Mouse (Mus musculus) liver, embryonic 14.5 days (tissue): ENCODE data around the gene Bspry. TPM values are rescaled to one million over a fixed set of nuclear protein-coding genes. Genes with fewer than 3 reads are reported as not detected.

Experiments used
- ATAC-seq: fragments of 200-750 bp; cut with Nextera tagmentation; 2 replicates; pipeline ENCODE4 v1.8.0; 2017; ENCODE audit warnings: moderate number of reproducible peaks, mild to moderate bottlenecking, moderate library complexity; ENCODE audit not compliant: insufficient read depth
- DNase-seq, 3 experiments: peaks; one replicate each; pipeline ENCODE4 v3.0.0-alpha.2; 2012 to 2013; ENCODE audit warnings: low read depth in 3 of 3, low spot score in 3 of 3
- H3K27ac ChIP-seq: fragments of 300-500 bp; sonication (generic); 2 replicates; pipeline ENCODE4 v1.5.1; 2014; ENCODE audit warnings: moderate library complexity, mild to moderate bottlenecking, control low read depth, inconsistent platforms
- H3K27me3 ChIP-seq: fragments of 300-500 bp; sonication (generic); 2 replicates; pipeline ENCODE4 v1.6.1; 2014; ENCODE audit warnings: mild to moderate bottlenecking, low read length, moderate library complexity; ENCODE audit not compliant: control insufficient read depth, insufficient read depth
- H3K36me3 ChIP-seq: fragments of 300-500 bp; sonication (generic); replicated peaks from 2 replicates; pipeline ENCODE4 v1.6.1; 2014; ENCODE audit warnings: low read depth; ENCODE audit not compliant: control insufficient read depth, insufficient read depth
- H3K4me1 ChIP-seq, 2 experiments: fragments of 200-500 bp in 1 of 2; fragments of 300-500 bp in 1 of 2; sonication (generic) in 1 of 2; replicated peaks; 2 replicates each; pipeline ENCODE4 v1.6.1; 2012 to 2014; ENCODE audit warnings: antibody characterized with exemption in 1 of 2, inconsistent platforms in 1 of 2, low read length in 1 of 2; ENCODE audit not compliant: control insufficient read depth in 2 of 2, insufficient read depth in 2 of 2
- H3K4me2 ChIP-seq: fragments of 300-500 bp; sonication (generic); 2 replicates; pipeline ENCODE4 v1.6.1; 2014; ENCODE audit warnings: low read depth, mild to moderate bottlenecking, control low read depth, moderate library complexity
- H3K4me3 ChIP-seq, 2 experiments: fragments of 200-500 bp in 1 of 2; fragments of 300-500 bp in 1 of 2; sonication (generic) in 1 of 2; 2 replicates each; pipeline ENCODE4 v1.5.1; 2012 to 2014; ENCODE audit warnings: low read depth in 2 of 2, low read length in 2 of 2, mild to moderate bottlenecking in 2 of 2, control low read depth in 1 of 2, inconsistent platforms in 1 of 2, moderate library complexity in 1 of 2; ENCODE audit not compliant: insufficient read depth in 1 of 2
- H3K9ac ChIP-seq: fragments of 300-500 bp; sonication (generic); replicated peaks from 2 replicates; pipeline ENCODE4 v1.6.1; 2014; ENCODE audit warnings: mild to moderate bottlenecking, control low read depth, moderate library complexity
- H3K9me3 ChIP-seq: fragments of 300-500 bp; sonication (generic); 2 replicates; pipeline ENCODE4 v1.6.1; 2016; ENCODE audit warnings: low read length, mixed read lengths; ENCODE audit not compliant: control insufficient read depth
- CTCF ChIP-seq: IDR thresholded peaks from 2 replicates; pipeline ENCODE4 v1.5.1; 2016; ENCODE audit warnings: antibody characterized with exemption, low read depth, control low read depth
- EP300 ChIP-seq: IDR thresholded peaks from 2 replicates; pipeline ENCODE4 v1.6.1; 2016; ENCODE audit warnings: antibody characterized with exemption, low read depth
- WGBS: fragments of 180-500 bp; shearing (Covaris S2); extraction: QIAGEN DNeasy Blood & Tissue Kit; methylation state at CpG from one replicate; pipeline ENCODE4 v1.1.7; 2014; ENCODE audit not compliant: insufficient replicate concordance; 5-methylcytosine and 5-hydroxymethylcytosine counted together
- polyA plus RNA-seq, 2 experiments: library from polyadenylated mRNA; depleted of rRNA in 1 of 2; stranded (reverse) in 1 of 2; unstranded in 1 of 2; fragments of >200 nt; fragmentation: Nextera tagmentation in 1 of 2; extraction: Ambion mirVana in 1 of 2; gene quantifications; 2 replicates each; pipeline versions ENCODE4 v1.2.1 to v1.2.3; 2012 to 2014

The Bspry gene
- polyA plus RNA-seq, 2 experiments: 0.17 to 0.19 TPM

DNA sequence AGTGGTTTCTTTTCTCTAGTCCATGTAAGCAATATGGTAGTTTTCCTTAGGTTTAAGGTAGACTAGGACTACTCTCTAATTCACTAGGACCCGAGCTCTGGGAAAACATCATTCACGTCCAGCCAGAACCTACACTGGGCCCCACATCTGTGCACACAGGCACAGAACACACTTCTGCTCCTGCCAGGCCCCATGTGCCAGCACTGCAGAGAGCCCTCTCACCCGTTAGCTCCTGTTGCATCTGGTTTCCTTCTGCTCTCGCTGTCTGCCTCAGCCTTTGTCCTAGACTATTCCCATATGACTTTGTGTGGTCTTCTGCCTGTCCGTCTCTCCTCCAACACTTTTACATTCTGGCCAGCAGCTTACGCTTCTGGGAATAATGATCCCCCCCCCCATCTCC is 53.9 kb downstream of the Bspry start:
- Histone ChIP-seq H3K4me3 (no peak overlapping the region), H3K9me3 (no peaks in the 10 kb centered on the region), H3K36me3 (no peaks in the 10 kb centered on the region), H3K4me1 (peaks cover 0 to 4% of the 10 kb centered on the region in 2 experiments; a peak in 1 of 4 replicates), H3K9ac (no peak overlapping the region), H3K4me2 (no peak overlapping the region), H3K27ac (no peak overlapping the region), H3K27me3 (no peaks in the 10 kb centered on the region; the same call in 1 of the 2 replicates)
- TF ChIP-seq CTCF (no peak), EP300 (no peak)
- DNase-seq (no peak), ATAC-seq (no peak)
- WGBS: 61% methylated on average over 6 of the region's 6 CpGs

- Histone ChIP-seq H3K9me3 (no peaks in the 10 kb centered on the region), H3K4me1 (no peaks in the 10 kb centered on the region), H3K27ac (no peak overlapping the region), H3K4me2 (no peak overlapping the region), H3K27me3 (no peaks in the 10 kb centered on the region), H3K36me3 (no peaks in the 10 kb centered on the region), H3K9ac (no peak overlapping the region), H3K4me3 (no peak overlapping the region)
- 60% methylated on average over 3 of the region's 3 CpGs for WGBS
- TF ChIP-seq EP300: no peak
- TF ChIP-seq CTCF: no peak
- DNase-seq: no peak
- no peak for ATAC-seq
Observed at GRCm38 (mm10) chr4:62541802-62542201, 61.9 kb downstream of the Bspry start.

- 63% methylated on average over 6 of the region's 6 CpGs for WGBS
- Histone ChIP-seq H3K9ac (no peak overlapping the region), H3K27ac (no peak overlapping the region), H3K9me3 (no peaks in the 10 kb centered on the region), H3K4me2 (no peak overlapping the region), H3K27me3 (no peaks in the 10 kb centered on the region), H3K4me3 (no peak overlapping the region), H3K4me1 (no peaks in the 10 kb centered on the region), H3K36me3 (no peaks in the 10 kb centered on the region)
- ATAC-seq (no peak), DNase-seq (no peak)
- TF ChIP-seq CTCF: no peak
- TF ChIP-seq EP300: no peak
Observed at GRCm38 (mm10) chr4:62543782-62544181, 63.9 kb downstream of the Bspry start.

GRCm38 (mm10) chr4:62544801-62545200 is 64.9 kb downstream of the Bspry start:
- Histone ChIP-seq H3K27me3 (no peaks in the 10 kb centered on the region), H3K36me3 (no peaks in the 10 kb centered on the region), H3K4me1 (no peaks in the 10 kb centered on the region), H3K9me3 (no peaks in the 10 kb centered on the region), H3K9ac (no peak overlapping the region), H3K27ac (no peak overlapping the region), H3K4me2 (no peak overlapping the region), H3K4me3 (no peak overlapping the region)
- TF ChIP-seq EP300 (no peak), CTCF (no peak)
- no peak for DNase-seq
- no peak for ATAC-seq

Other genes with a start within 250 kb of the Bspry start
- gene Zfp37, start 249.0 kb upstream of the Bspry start, polyA plus RNA-seq (2012; rRNA removed): 0.23 and 0.30 TPM in 2 replicates
- 0.28 and 0.36 TPM in 2 replicates for gene Zfp37, start 249.0 kb upstream of the Bspry start, polyA plus RNA-seq (2014; fragmentation: Nextera tagmentation; extraction: Ambion mirVana)
- gene Slc31a2, start 217.5 kb upstream of the Bspry start, polyA plus RNA-seq (2012; rRNA removed): 4.1 and 4.2 TPM in 2 replicates
- 2.9 and 3.4 TPM in 2 replicates for gene Slc31a2, start 217.5 kb upstream of the Bspry start, polyA plus RNA-seq (2014; fragmentation: Nextera tagmentation; extraction: Ambion mirVana)
- 7.4 and 9.6 TPM in 2 replicates for gene Fkbp15, start 119.5 kb upstream of the Bspry start, polyA plus RNA-seq (2012; rRNA removed)
- gene Fkbp15, start 119.5 kb upstream of the Bspry start, polyA plus RNA-seq (2014; fragmentation: Nextera tagmentation; extraction: Ambion mirVana): 9.7 and 11.2 TPM in 2 replicates
- 17.3 and 22.4 TPM in 2 replicates for gene Slc31a1, start 119.3 kb upstream of the Bspry start, polyA plus RNA-seq (2012; rRNA removed)
- 36.6 and 41.3 TPM in 2 replicates for gene Slc31a1, start 119.3 kb upstream of the Bspry start, polyA plus RNA-seq (2014; fragmentation: Nextera tagmentation; extraction: Ambion mirVana)
- gene Cdc26, start 71.4 kb upstream of the Bspry start, polyA plus RNA-seq (2012; rRNA removed): 24.1 and 40.2 TPM in 2 replicates
- 65.7 and 71.0 TPM in 2 replicates for gene Cdc26, start 71.4 kb upstream of the Bspry start, polyA plus RNA-seq (2014; fragmentation: Nextera tagmentation; extraction: Ambion mirVana)
- gene Prpf4, start 71.3 kb upstream of the Bspry start, polyA plus RNA-seq (2012; rRNA removed): 8.3 and 9.8 TPM in 2 replicates
- 9.0 and 10.3 TPM in 2 replicates for gene Prpf4, start 71.3 kb upstream of the Bspry start, polyA plus RNA-seq (2014; fragmentation: Nextera tagmentation; extraction: Ambion mirVana)
- gene Rnf183, start 44.8 kb upstream of the Bspry start, polyA plus RNA-seq (2012; rRNA removed): 0.15 TPM in 1 of 2 replicates, not detected in the other
- not detected in 2 replicates for gene Rnf183, start 44.8 kb upstream of the Bspry start, polyA plus RNA-seq (2014; fragmentation: Nextera tagmentation; extraction: Ambion mirVana)
- gene Wdr31, start 9.2 kb upstream of the Bspry start, polyA plus RNA-seq (2012; rRNA removed): 0.58 and 0.83 TPM in 2 replicates
- gene Wdr31, start 9.2 kb upstream of the Bspry start, polyA plus RNA-seq (2014; fragmentation: Nextera tagmentation; extraction: Ambion mirVana): 1.6 and 1.7 TPM in 2 replicates
- gene Hdhd3, start 23.4 kb downstream of the Bspry start, polyA plus RNA-seq (2012; rRNA removed): 3.6 and 4.2 TPM in 2 replicates
- 6.4 and 9.1 TPM in 2 replicates for gene Hdhd3, start 23.4 kb downstream of the Bspry start, polyA plus RNA-seq (2014; fragmentation: Nextera tagmentation; extraction: Ambion mirVana)
- 296 and 338 TPM in 2 replicates for gene Alad, start 39.9 kb downstream of the Bspry start, polyA plus RNA-seq (2012; rRNA removed)
- gene Alad, start 39.9 kb downstream of the Bspry start, polyA plus RNA-seq (2014; fragmentation: Nextera tagmentation; extraction: Ambion mirVana): 629 and 675 TPM in 2 replicates
- 24.3 and 37.4 TPM in 2 replicates for gene Pole3, start 45.0 kb downstream of the Bspry start, polyA plus RNA-seq (2012; rRNA removed)
- 54.7 and 59.8 TPM in 2 replicates for gene Pole3, start 45.0 kb downstream of the Bspry start, polyA plus RNA-seq (2014; fragmentation: Nextera tagmentation; extraction: Ambion mirVana)
- 0.10 and 0.12 TPM in 2 replicates for gene 4933430I17Rik, start 45.3 kb downstream of the Bspry start, polyA plus RNA-seq (2012; rRNA removed)
- 0.08 and 0.20 TPM in 2 replicates for gene 4933430I17Rik, start 45.3 kb downstream of the Bspry start, polyA plus RNA-seq (2014; fragmentation: Nextera tagmentation; extraction: Ambion mirVana)
- gene Rgs3, start 79.8 kb downstream of the Bspry start, polyA plus RNA-seq (2012; rRNA removed): 3.8 and 3.9 TPM in 2 replicates
- 3.1 and 3.6 TPM in 2 replicates for gene Rgs3, start 79.8 kb downstream of the Bspry start, polyA plus RNA-seq (2014; fragmentation: Nextera tagmentation; extraction: Ambion mirVana)